Mouse (Mus musculus) E14TG2a.4 (cell line): Measurements from ENCODE around the gene Snap91.

Experiments used
- CTCF ChIP-seq: conservative IDR thresholded peaks from 2 replicates; pipeline ENCODE4 v1.5.1; 2014; ENCODE audit warnings: low read length
- POU5F1 ChIP-seq: IDR thresholded peaks from 2 replicates; pipeline ENCODE4 v1.6.1; 2014; ENCODE audit warnings: low read length, borderline replicate concordance

GRCm38 (mm10) chr9:86879216-86880112 lies 990 bp downstream of the Snap91 start:
- TF ChIP-seq POU5F1, result no peak
- TF ChIP-seq CTCF, result no peak
